In the genomic region with DNA sequence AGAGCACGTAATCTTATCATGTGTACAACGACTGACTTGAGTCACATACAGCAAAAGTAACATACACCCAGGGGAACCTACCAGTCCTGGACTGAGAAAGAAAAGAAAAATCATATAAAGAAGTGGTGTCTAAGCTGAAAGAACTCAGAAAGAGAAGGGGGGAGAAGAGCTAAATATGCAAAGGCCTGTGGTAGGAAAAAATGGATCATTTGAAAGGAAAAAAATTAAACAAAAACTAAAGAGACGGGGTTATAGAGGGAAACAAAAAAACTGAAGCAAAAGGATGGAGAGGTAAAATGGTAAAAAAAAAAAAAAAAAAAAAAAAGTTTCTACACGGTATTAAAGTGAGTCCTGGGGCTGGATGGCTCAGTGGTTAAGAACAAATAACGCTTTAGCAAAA, we compare ENCODE assay signal across 48 mouse cellular contexts. TPM values are rescaled to one million over a fixed set of nuclear protein-coding genes. Genes with fewer than 3 reads are reported as not detected.
"Had no signal": no experiment of that assay in that cellular context is flagged by ENCODE, and none has a peak within 500 bp of the region (broad histone marks: within the 10 kb centered on the region; RNA-seq: fewer than 3 reads in every experiment).

No protein-coding gene starts in this region.

- H3K27ac ChIP-seq: heart, embryonic 10.5 days; heart, embryonic 13.5 days; heart, embryonic 15.5 days; hindbrain, embryonic 10.5 days; hindbrain, embryonic 12.5 days; hindbrain, embryonic 13.5 days; hindbrain, embryonic 14.5 days; hindbrain, embryonic 15.5 days; hindbrain, postnatal 0 days; intestine, embryonic 15.5 days; kidney, embryonic 15.5 days; kidney, postnatal 0 days; layer of hippocampus, adult 2 months had no signal

- H3K36me3 ChIP-seq: heart, embryonic 10.5 days; heart, embryonic 12.5 days; heart, embryonic 13.5 days; heart, embryonic 15.5 days; hindbrain, embryonic 10.5 days; hindbrain, embryonic 12.5 days; hindbrain, embryonic 13.5 days; hindbrain, embryonic 15.5 days; intestine, embryonic 15.5 days; kidney, embryonic 15.5 days had no signal

- H3K9ac ChIP-seq: heart, embryonic 12.5 days; heart, embryonic 13.5 days; heart, embryonic 15.5 days; hindbrain, embryonic 12.5 days; hindbrain, embryonic 13.5 days; hindbrain, embryonic 14.5 days; hindbrain, embryonic 15.5 days; intestine, embryonic 15.5 days; kidney, embryonic 15.5 days had no signal

- DNase-seq: heart, postnatal 10 days; heart, postnatal 14 days; heart, postnatal 36 days; heart, postnatal 4 days; kidney, adult 11 months; kidney, adult 18-20 months; kidney, adult 2 months; kidney, adult 8-10 months; kidney, adult 9 months; kidney, postnatal 10 days; kidney, postnatal 14 days; kidney, postnatal 25 days; kidney, postnatal 36 days; kidney, postnatal 4 days; layer of hippocampus, adult 9-11 months; layer of hippocampus, postnatal 36 days had no signal

- H3K4me1 ChIP-seq: hindbrain, embryonic 10.5 days; hindbrain, embryonic 12.5 days; hindbrain, embryonic 13.5 days; hindbrain, embryonic 15.5 days; kidney, embryonic 15.5 days had no signal

- H3K4me3 ChIP-seq: heart, embryonic 10.5 days; heart, embryonic 12.5 days; heart, embryonic 13.5 days; heart, embryonic 15.5 days; hindbrain, embryonic 10.5 days; hindbrain, embryonic 12.5 days; hindbrain, embryonic 13.5 days; hindbrain, embryonic 15.5 days; intestine, embryonic 15.5 days; kidney, embryonic 15.5 days; layer of hippocampus, adult 2 months had no signal

- H3K27me3 ChIP-seq: heart, embryonic 12.5 days; heart, embryonic 15.5 days; hindbrain, embryonic 12.5 days; hindbrain, embryonic 13.5 days; hindbrain, embryonic 15.5 days; intestine, embryonic 15.5 days; kidney, embryonic 15.5 days had no signal

- ATAC-seq: hindbrain, embryonic 16.5 days; hindbrain, postnatal 0 days; inflammation-experienced regulatory T-cells, adult 6 months; intestine, embryonic 15.5 days; intestine, embryonic 16.5 days; intestine, postnatal 0 days had no signal

- H3K9me3 ChIP-seq: heart, embryonic 10.5 days; heart, embryonic 12.5 days; heart, embryonic 13.5 days; heart, embryonic 15.5 days; hindbrain, embryonic 10.5 days; hindbrain, embryonic 12.5 days; hindbrain, embryonic 13.5 days; hindbrain, embryonic 15.5 days; intestine, embryonic 15.5 days; kidney, embryonic 15.5 days had no signal

- H3K4me2 ChIP-seq: heart, embryonic 11.5 days; heart, embryonic 12.5 days; heart, embryonic 13.5 days; heart, embryonic 15.5 days; hindbrain, embryonic 12.5 days; hindbrain, embryonic 13.5 days; hindbrain, embryonic 14.5 days; hindbrain, embryonic 15.5 days; intestine, embryonic 15.5 days; kidney, embryonic 15.5 days had no signal

RNA-seq across cellular contexts. Expression of a gene that starts 5.7 kb away (rescaled TPM):
- total RNA-seq: heart, postnatal 10 days; heart, postnatal 14 days; heart, postnatal 25 days; heart, postnatal 36 days; heart, postnatal 4 days; hindbrain, postnatal 0 days; layer of hippocampus, adult 18-20 months; layer of hippocampus, adult 2 months; layer of hippocampus, adult 8-10 months; layer of hippocampus, postnatal 10 days; layer of hippocampus, postnatal 14 days; layer of hippocampus, postnatal 25 days; layer of hippocampus, postnatal 36 days; left cerebral cortex, adult 18-20 months had no signal
- polyA plus RNA-seq: heart, embryonic 10.5 days; heart, embryonic 11.5 days; heart, embryonic 12.5 days; heart, embryonic 13.5 days; heart, embryonic 14.5 days; heart, embryonic 15.5 days; heart, postnatal 0 days; hindbrain, embryonic 10.5 days; hindbrain, embryonic 11.5 days; hindbrain, embryonic 12.5 days; hindbrain, embryonic 13.5 days; hindbrain, embryonic 14.5 days; hindbrain, embryonic 15.5 days; hindbrain, embryonic 16.5 days; hindbrain, postnatal 0 days; intestine, embryonic 14.5 days; intestine, embryonic 15.5 days; intestine, embryonic 16.5 days; intestine, postnatal 0 days; kidney, adult 2 months; kidney, embryonic 14.5 days; kidney, embryonic 15.5 days; kidney, embryonic 16.5 days had no signal
